Mouse (Mus musculus): ENCODE measurements around the gene Trpt1. TPM values are rescaled to one million over a fixed set of nuclear protein-coding genes. Genes with fewer than 3 reads are reported as not detected.
"Not testable (repeated sequence)": the region's sequence is repeated elsewhere in the genome, so short reads cannot be mapped to it uniquely, and the experiment has no call there.

Gene Trpt1
- total and polyA plus RNA-seq, 3 experiments: 20.7 to 26.4 (median 26.3) TPM

DNA sequence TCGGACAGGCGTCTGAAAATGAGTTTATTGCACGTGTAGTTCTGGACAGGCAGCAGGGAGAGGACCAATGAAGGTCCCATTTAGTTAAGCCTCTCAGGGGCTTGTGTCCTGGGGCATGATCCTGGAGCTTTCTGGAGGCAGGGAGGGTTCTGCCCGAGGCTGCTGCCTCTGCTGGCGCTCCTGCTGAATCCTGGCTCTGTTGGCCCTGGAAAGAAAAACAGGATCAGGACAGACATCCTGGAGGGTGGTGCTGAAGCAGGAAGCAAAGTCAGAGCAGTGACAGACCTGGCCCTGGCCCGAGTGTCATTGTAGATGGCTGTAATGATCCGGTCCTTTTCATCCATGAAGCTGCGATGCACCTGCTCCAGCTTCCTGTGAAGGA is 8.0 kb upstream of the Trpt1 start:
- Histone ChIP-seq H3K27ac (peak overlapping the region; percentile 94), H3K36me3 (ENCODE audit: control insufficient read depth, insufficient read depth, low read length) (no peaks in the 10 kb centered on the region), H3K4me1 (ENCODE audit: control insufficient read depth, insufficient read depth, low read length) (peaks cover 8% of the 10 kb centered on the region), H3K4me3 (peak overlapping the region; percentile 76), H3K27me3 (ENCODE audit: control insufficient read depth, insufficient read depth, low read length) (no peaks in the 10 kb centered on the region), H3K9ac (ENCODE audit: low read depth, low read length) (peak overlapping the region; percentile 89), H3K79me2 (replicated peaks; ENCODE audit: control insufficient read depth, insufficient read depth, low read length) (peaks cover 2% of the 10 kb centered on the region; the same call in 1 of the 2 replicates)
- no peak for DNase-seq
- TF ChIP-seq POLR2A (IDR thresholded peaks at IDR 0.05; ENCODE audit: insufficient read depth, low read depth, low read length): no peak; the same call in 1 of the 2 replicates
- TF ChIP-seq CTCF (IDR thresholded peaks at IDR 0.05): no peak
- no peak for TF ChIP-seq EP300 (IDR thresholded peaks at IDR 0.05; ENCODE audit: insufficient read depth, low read depth, low read length)
- intact Hi-C loops (cut with DNase I): no loop called here
- 4% methylated on average over 8 of the region's 8 CpGs for WGBS

DNA sequence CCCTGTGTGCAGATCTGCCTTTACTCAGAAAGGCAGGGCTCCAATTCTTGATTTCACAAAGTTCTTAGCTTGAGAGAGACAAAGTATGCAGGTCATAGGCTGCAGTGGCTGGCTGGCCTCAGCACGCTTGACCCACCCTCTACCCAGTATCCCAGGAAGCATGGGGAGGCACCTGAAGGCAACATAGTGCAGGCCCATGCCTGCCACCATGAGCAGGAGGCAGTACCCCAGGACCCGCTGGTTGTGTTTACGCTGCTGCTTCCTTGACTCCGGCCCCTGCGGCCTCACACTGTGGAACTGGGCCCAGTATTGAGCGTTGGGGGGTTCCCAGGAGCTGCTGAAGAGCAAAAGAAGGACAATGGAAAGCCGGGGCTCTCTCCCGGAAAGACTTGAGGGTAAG is 6.7 kb upstream of the Trpt1 start:
- H3K79me2 ChIP-seq (replicated peaks; ENCODE audit: control insufficient read depth, insufficient read depth, low read length): peaks cover 2% of the 10 kb centered on the region; the same call in 1 of the 2 replicates
- TF ChIP-seq POLR2A (IDR thresholded peaks at IDR 0.05; ENCODE audit: insufficient read depth, low read depth, low read length): no peak
- no peak for TF ChIP-seq EP300 (IDR thresholded peaks at IDR 0.05; ENCODE audit: insufficient read depth, low read depth, low read length)
- TF ChIP-seq CTCF (IDR thresholded peaks at IDR 0.05): no peak
- peaks cover 10% of the 10 kb centered on the region for H3K4me1 ChIP-seq (ENCODE audit: control insufficient read depth, insufficient read depth, low read length)
- intact Hi-C loops (cut with DNase I): no loop called here
- H3K9ac ChIP-seq (ENCODE audit: low read depth, low read length): no peak overlapping the region
- 91% methylated on average over 8 of the region's 8 CpGs for WGBS
- peak in 1 of 2 experiments; percentile 14 for DNase-seq
- no peaks in the 10 kb centered on the region for H3K27me3 ChIP-seq (ENCODE audit: control insufficient read depth, insufficient read depth, low read length)
- no peaks in the 10 kb centered on the region for H3K36me3 ChIP-seq (ENCODE audit: control insufficient read depth, insufficient read depth, low read length)
- no peak overlapping the region for H3K4me3 ChIP-seq
- H3K27ac ChIP-seq: no peak overlapping the region

GRCm38 (mm10) chr19:6990712-6991111 is 5.2 kb upstream of the Trpt1 start:
- TF ChIP-seq POLR2A (IDR thresholded peaks at IDR 0.05; ENCODE audit: insufficient read depth, low read depth, low read length) (no peak), EP300 (IDR thresholded peaks at IDR 0.05; ENCODE audit: insufficient read depth, low read depth, low read length) (no peak), CTCF (IDR thresholded peaks at IDR 0.05) (no peak)
- peak in 1 of 2 experiments; percentile 2 for DNase-seq
- H3K4me3 ChIP-seq: no peak overlapping the region
- 92% methylated on average over 6 of the region's 6 CpGs for WGBS
- intact Hi-C loops (cut with DNase I): loop anchor here (1.0 kb wide), 1 partner anchor 9 kb away; no protein-coding TSS in a partner anchor
- H3K4me1 ChIP-seq (ENCODE audit: control insufficient read depth, insufficient read depth, low read length): peaks cover 13% of the 10 kb centered on the region
- no peak overlapping the region for H3K27ac ChIP-seq
- H3K27me3 ChIP-seq (ENCODE audit: control insufficient read depth, insufficient read depth, low read length): no peaks in the 10 kb centered on the region
- H3K9ac ChIP-seq (ENCODE audit: low read depth, low read length): no peak overlapping the region
- peaks cover 2% of the 10 kb centered on the region; the same call in 1 of the 2 replicates for H3K79me2 ChIP-seq (replicated peaks; ENCODE audit: control insufficient read depth, insufficient read depth, low read length)
- no peaks in the 10 kb centered on the region for H3K36me3 ChIP-seq (ENCODE audit: control insufficient read depth, insufficient read depth, low read length)

DNA sequence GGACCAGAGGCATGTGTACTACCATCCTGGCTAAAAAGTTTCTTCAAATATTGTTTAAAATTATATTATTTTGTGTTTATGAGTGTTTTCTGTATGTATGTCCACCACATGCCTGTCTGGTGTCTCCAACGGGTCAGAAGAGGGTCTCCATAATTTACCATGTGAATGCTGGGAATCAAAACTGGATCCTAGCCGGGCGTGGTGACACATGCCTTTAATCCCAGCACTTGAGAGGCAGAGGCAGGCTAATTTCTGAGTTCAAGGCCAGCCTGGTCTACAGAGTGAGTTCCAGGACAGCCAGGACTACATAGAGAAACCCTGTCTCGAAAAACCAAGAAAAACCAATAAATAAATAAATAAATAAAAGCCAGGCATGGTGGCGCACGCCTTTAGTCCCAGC is 4.8 kb upstream of the Trpt1 start:
- not testable (repeated sequence) for H3K36me3 ChIP-seq (ENCODE audit: control insufficient read depth, insufficient read depth, low read length); H3K4me3 ChIP-seq; H3K79me2 ChIP-seq (replicated peaks; ENCODE audit: control insufficient read depth, insufficient read depth, low read length); H3K27me3 ChIP-seq (ENCODE audit: control insufficient read depth, insufficient read depth, low read length); H3K9ac ChIP-seq (ENCODE audit: low read depth, low read length); H3K27ac ChIP-seq
- 92% methylated on average over 6 of the region's 6 CpGs for WGBS
- peaks cover 12% of the 10 kb centered on the region for H3K4me1 ChIP-seq (ENCODE audit: control insufficient read depth, insufficient read depth, low read length)
- DNase-seq: peak in 1 of 2 experiments; percentile 2
- intact Hi-C loops (cut with DNase I): loop anchor here (1.0 kb wide), 1 partner anchor 10 kb away; no protein-coding TSS in a partner anchor

DNA sequence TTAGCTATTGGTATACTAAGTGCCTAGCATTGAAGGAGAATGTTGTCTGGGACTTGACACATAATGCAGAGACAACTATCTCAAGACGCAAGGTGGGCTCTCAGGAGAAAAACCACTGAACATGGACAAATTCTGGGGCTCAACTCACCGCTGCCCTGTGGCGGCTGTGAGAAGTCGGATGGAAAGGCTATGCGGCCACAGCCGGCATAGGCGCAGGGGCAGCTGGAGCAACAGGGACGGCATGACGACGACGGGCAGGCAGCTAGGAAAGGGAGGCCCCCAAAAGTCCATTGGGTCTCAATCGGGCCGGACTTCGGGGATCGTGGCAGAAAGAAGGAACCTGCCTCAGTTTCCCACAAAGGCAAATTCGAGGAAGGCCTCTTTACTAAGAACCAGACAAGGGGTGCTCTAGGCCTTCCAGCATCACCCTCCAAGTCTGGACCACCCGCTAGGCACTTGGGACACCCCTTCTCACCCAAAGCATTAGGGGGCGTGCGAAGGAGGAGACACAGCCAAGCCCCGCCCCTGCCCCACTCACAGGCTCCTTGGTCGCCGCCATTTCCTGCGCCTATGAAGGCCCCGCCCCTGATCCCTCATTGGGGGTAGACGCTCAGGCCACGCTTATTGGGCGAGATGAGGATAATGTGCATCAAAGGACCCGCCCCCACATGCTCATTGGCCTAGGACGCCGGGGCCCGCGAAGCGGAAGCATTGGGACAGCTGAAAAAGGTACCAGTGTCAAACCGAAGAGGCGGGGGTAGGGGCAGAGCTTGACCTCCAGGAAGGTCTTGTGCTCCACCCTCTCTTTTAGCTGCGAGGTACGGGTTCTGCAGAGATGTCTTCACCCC is 3.7 kb upstream of the Trpt1 start, which contains the start of gene Dnajc4:
Gene Dnajc4 (minus strand): TSS at position 562 of the 848 bp plus-strand sequence.
- Histone ChIP-seq H3K4me1 (ENCODE audit: control insufficient read depth, insufficient read depth, low read length) (peaks cover 14% of the 10 kb centered on the region), H3K27ac (peak within 1 kb of the TSS; percentile 75), H3K36me3 (ENCODE audit: control insufficient read depth, insufficient read depth, low read length) (no peaks in the 10 kb centered on the region), H3K27me3 (ENCODE audit: control insufficient read depth, insufficient read depth, low read length) (no peaks in the 10 kb centered on the region), H3K79me2 (replicated peaks; ENCODE audit: control insufficient read depth, insufficient read depth, low read length) (no peaks in the 10 kb centered on the region), H3K9ac (ENCODE audit: low read depth, low read length) (peak within 1 kb of the TSS; percentile 72), H3K4me3 (peak within 1 kb of the TSS; percentile 87)
- DNase-seq: peak; percentile 93 to 97
- TF ChIP-seq EP300 (IDR thresholded peaks at IDR 0.05; ENCODE audit: insufficient read depth, low read depth, low read length): peak; percentile 67; the same call in 1 of the 2 replicates
- peak; percentile 74 for TF ChIP-seq POLR2A (IDR thresholded peaks at IDR 0.05; ENCODE audit: insufficient read depth, low read depth, low read length)
- peak; percentile 43 for TF ChIP-seq CTCF (IDR thresholded peaks at IDR 0.05)
- 2% methylated on average over 37 of the region's 37 CpGs for WGBS
- intact Hi-C loops (cut with DNase I): no loop called here

All from heart, adult 2 months (tissue).